Mouse (Mus musculus) midbrain, postnatal 0 days (tissue): ENCODE measurements around the gene Ercc2. TPM values are rescaled to one million over a fixed set of nuclear protein-coding genes. Genes with fewer than 3 reads are reported as not detected.

Source experiments
- ATAC-seq: fragments of 200-750 bp; cut with Nextera tagmentation; 2 replicates; pipeline ENCODE4 v1.8.0; 2017; ENCODE audit warnings: moderate number of reproducible peaks, mild to moderate bottlenecking, moderate TSS enrichment, moderate library complexity; ENCODE audit not compliant: low FRiP score
- DNase-seq: peaks from one replicate; pipeline ENCODE4 v3.0.0-alpha.2; 2015; ENCODE audit warnings: low spot score
- H3K27ac ChIP-seq: fragments of 300-500 bp; sonication (generic); 2 replicates; pipeline ENCODE4 v1.5.1; 2014; ENCODE audit warnings: low read depth, mild to moderate bottlenecking, low read length, mixed read lengths
- H3K27me3 ChIP-seq: fragments of 300-500 bp; sonication (generic); 2 replicates; pipeline ENCODE4 v1.6.1; 2014; ENCODE audit warnings: low read length, control low read depth, mixed read lengths; ENCODE audit not compliant: insufficient read depth
- H3K36me3 ChIP-seq: fragments of 300-500 bp; sonication (generic); 2 replicates; pipeline ENCODE4 v1.6.1; 2014; ENCODE audit warnings: low read length, control low read depth, mixed read lengths; ENCODE audit not compliant: insufficient read depth
- H3K4me1 ChIP-seq: fragments of 300-500 bp; sonication (generic); 2 replicates; pipeline ENCODE4 v1.6.1; 2014; ENCODE audit warnings: mild to moderate bottlenecking, control low read depth, antibody characterized with exemption, low read length, mixed read lengths; ENCODE audit not compliant: insufficient read depth
- H3K4me2 ChIP-seq: fragments of 300-500 bp; sonication (generic); 2 replicates; pipeline ENCODE4 v1.6.1; 2014; ENCODE audit warnings: low read depth, mild to moderate bottlenecking, low read length, mixed read lengths; ENCODE audit not compliant: poor library complexity, severe bottlenecking
- H3K4me3 ChIP-seq: fragments of 300-500 bp; sonication (generic); 2 replicates; pipeline ENCODE4 v1.5.1; 2014; ENCODE audit warnings: low read depth, mild to moderate bottlenecking, low read length, moderate library complexity
- H3K9ac ChIP-seq: fragments of 300-500 bp; sonication (generic); replicated peaks from 2 replicates; pipeline ENCODE4 v1.6.1; 2014; ENCODE audit warnings: mild to moderate bottlenecking, low read length, moderate library complexity, mixed read lengths; ENCODE audit not compliant: poor library complexity, severe bottlenecking
- H3K9me3 ChIP-seq: fragments of 300-500 bp; sonication (generic); 2 replicates; pipeline ENCODE4 v1.6.1; 2016; ENCODE audit warnings: low read length, control low read depth
- CTCF ChIP-seq: IDR thresholded peaks from 2 replicates; pipeline ENCODE4 v1.5.1; 2016; ENCODE audit warnings: antibody characterized with exemption, mild to moderate bottlenecking
- WGBS: fragments of 180-500 bp; shearing (Covaris S2); extraction: QIAGEN DNeasy Blood & Tissue Kit; methylation state at CpG from one replicate; pipeline ENCODE4 v1.1.7; 2014; 5-methylcytosine and 5-hydroxymethylcytosine counted together
- polyA plus RNA-seq: library from polyadenylated mRNA; unstranded; fragments of >200 nt; fragmentation: Nextera tagmentation; extraction: Ambion mirVana; gene quantifications from 2 replicates; pipeline ENCODE4 v1.2.1, GENCODE M21; 2015
- total RNA-seq: library from RNA; depleted of rRNA; stranded (reverse); fragments of >200 nt; gene quantifications from 2 replicates; pipeline ENCODE4 v1.2.3, GENCODE M21; 2014

Ercc2 gene
- total and polyA plus RNA-seq, 2 experiments from 2014 or later, result 22.9 to 63.0 TPM

DNA sequence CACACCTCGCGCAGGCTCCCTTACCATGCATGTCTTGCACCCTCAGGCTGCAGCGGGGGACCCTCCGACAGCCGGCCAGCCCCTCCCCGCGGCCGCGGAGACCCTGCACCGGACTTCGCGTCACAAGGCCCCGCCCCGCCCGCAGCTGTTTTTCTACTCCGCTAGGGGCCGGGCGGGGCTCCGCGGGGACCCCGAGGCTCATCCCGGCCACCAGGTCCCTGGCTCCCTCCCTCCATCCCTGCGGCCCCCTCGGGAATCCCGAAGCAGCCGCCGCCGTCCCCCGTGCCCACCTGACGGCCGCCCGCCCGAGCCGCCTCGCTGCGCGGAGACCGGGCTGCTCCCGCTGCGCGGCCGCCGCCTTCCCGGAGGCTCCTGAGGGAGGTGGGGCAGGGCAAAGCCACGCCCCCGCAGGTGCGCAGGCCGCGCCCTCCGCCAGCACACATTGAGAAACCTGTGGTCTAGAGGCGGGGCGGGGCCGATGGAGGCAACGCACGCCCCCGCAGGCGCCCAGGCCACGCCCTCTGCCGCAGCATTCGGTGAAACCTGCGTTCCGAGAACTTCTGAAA is 22.0 kb downstream of the Ercc2 start, which contains the start of gene Klc3:
TSS of gene Klc3 (minus strand) at position 374 of the 566 bp plus-strand sequence.
- Histone ChIP-seq H3K4me3 (peak within 1 kb of the TSS; percentile 47), H3K4me2 (peak within 1 kb of the TSS; percentile 90), H3K36me3 (no peaks in the 10 kb centered on the region), H3K4me1 (no peaks in the 10 kb centered on the region), H3K9me3 (no peaks in the 10 kb centered on the region), H3K27me3 (peaks cover 27% of the 10 kb centered on the region), H3K9ac (peak within 1 kb of the TSS; percentile 0; the same call in 1 of the 2 replicates), H3K27ac (no peak within 1 kb of the TSS)
- TF ChIP-seq CTCF, result no peak
- under 1% methylated on average over 58 of the region's 62 CpGs for WGBS
- ATAC-seq, result no peak
- DNase-seq, result no peak

DNA sequence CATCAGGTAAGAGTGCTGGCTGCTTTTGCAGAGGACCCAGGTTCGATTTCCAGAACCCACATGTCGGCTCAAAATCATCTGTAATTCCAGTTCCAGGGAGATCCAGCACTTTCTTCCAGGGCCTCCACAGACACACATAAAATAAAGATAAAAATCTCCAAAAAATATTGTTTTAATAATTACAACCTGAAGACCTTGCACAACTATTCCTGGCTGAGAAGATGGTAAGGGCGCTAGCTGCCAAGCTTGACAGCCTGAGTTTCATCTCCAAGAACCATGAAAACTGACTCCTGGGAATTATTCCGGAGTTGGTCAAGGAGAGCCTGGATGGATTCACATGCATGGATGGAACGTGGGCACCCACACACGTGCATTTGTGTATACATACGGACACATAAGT is 22.7 kb downstream of the Ercc2 start, which contains the start of gene Ckm:
TSS of gene Ckm (plus strand) at position 301 of the 400 bp plus-strand sequence.
- Histone ChIP-seq H3K4me1 (no peaks in the 10 kb centered on the region), H3K27ac (no peak within 1 kb of the TSS), H3K36me3 (no peaks in the 10 kb centered on the region), H3K27me3 (peaks cover 25% of the 10 kb centered on the region), H3K4me3 (peak within 1 kb of the TSS; percentile 47), H3K4me2 (peak within 1 kb of the TSS; percentile 90), H3K9me3 (no peaks in the 10 kb centered on the region), H3K9ac (peak within 1 kb of the TSS; percentile 0; the same call in 1 of the 2 replicates)
- no peak for ATAC-seq
- no peak for TF ChIP-seq CTCF
- no peak for DNase-seq
- WGBS, result 55% methylated on average over 7 of the region's 7 CpGs

DNA sequence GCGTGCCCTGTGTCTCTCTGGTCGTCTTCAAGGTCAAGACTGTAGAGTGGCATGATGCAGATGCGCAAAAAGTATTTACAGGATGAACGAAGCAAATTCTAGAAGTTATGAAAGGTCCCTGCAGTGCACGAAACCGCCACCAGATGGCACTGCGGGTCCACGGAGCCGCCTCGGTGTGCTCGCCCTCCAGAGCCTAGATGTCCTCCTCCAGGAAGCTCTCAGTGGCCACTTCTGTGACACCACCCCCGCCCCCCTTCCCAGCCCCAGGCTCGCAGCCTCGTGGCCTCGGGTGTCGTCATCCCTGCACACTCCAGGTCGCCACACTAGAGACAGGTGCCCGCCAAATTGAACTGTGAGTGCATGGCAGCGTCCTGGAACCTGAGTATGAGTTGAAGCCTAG is 23.6 kb downstream of the Ercc2 start:
- WGBS, result 3% methylated on average over 19 of the region's 19 CpGs
- Histone ChIP-seq H3K4me2 (peak overlapping the region; percentile 34), H3K4me3 (no peak overlapping the region)

DNA sequence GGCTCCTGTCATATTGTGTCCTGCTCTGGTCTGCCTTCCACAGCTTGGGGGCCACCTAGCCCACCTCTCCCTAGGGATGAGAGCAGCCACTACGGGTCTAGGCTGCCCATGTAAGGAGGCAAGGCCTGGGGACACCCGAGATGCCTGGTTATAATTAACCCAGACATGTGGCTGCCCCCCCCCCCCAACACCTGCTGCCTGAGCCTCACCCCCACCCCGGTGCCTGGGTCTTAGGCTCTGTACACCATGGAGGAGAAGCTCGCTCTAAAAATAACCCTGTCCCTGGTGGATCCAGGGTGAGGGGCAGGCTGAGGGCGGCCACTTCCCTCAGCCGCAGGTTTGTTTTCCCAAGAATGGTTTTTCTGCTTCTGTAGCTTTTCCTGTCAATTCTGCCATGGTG is 27.9 kb downstream of the Ercc2 start:
- Histone ChIP-seq H3K4me2 (no peak overlapping the region), H3K9ac (no peak overlapping the region), H3K27ac (no peak overlapping the region), H3K4me1 (no peaks in the 10 kb centered on the region), H3K4me3 (no peak overlapping the region), H3K9me3 (no peaks in the 10 kb centered on the region), H3K27me3 (peaks cover 3% of the 10 kb centered on the region; the same call in 1 of the 2 replicates), H3K36me3 (no peaks in the 10 kb centered on the region)
- WGBS, result 59% methylated on average over 6 of the region's 6 CpGs
- DNase-seq (no peak), ATAC-seq (0 out of 2 replicates have a peak, but pooled peaks have one; percentile 22)
- TF ChIP-seq CTCF, result no peak

More for the DNA sequence above, 23.6 kb downstream of the Ercc2 start:
- Histone ChIP-seq H3K4me1 (no peaks in the 10 kb centered on the region), H3K27ac (no peak overlapping the region), H3K27me3 (peaks cover 24% of the 10 kb centered on the region), H3K36me3 (no peaks in the 10 kb centered on the region), H3K9ac (no peak overlapping the region), H3K9me3 (no peaks in the 10 kb centered on the region)
- DNase-seq (peak; percentile 71), ATAC-seq (no peak; the same call in 1 of the 2 replicates)
- peak; percentile 94 for TF ChIP-seq CTCF

DNA sequence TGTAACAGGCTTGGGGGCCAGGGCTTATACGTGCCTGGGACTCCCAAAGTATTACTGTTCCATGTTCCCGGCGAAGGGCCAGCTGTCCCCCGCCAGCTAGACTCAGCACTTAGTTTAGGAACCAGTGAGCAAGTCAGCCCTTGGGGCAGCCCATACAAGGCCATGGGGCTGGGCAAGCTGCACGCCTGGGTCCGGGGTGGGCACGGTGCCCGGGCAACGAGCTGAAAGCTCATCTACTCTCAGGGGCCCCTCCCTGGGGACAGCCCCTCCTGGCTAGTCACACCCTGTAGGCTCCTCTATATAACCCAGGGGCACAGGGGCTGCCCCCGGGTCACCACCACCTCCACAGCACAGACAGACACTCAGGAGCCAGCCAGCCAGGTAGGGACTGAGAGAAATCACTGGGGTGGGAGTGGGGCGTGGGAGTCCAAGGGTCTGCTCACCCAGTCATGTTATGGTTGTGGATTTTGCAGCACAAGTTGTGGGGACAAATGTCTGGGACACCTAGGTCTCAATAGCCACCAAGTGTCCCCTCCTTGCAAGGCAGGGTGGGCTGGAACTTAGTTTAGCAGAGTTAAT is 29.0 kb downstream of the Ercc2 start:
- no peaks in the 10 kb centered on the region for H3K36me3 ChIP-seq
- no peaks in the 10 kb centered on the region for H3K9me3 ChIP-seq
- no peak overlapping the region for H3K9ac ChIP-seq
- H3K27ac ChIP-seq, result no peak overlapping the region
- no peak overlapping the region for H3K4me3 ChIP-seq
- no peak overlapping the region for H3K4me2 ChIP-seq
- 75% methylated on average over 11 of the region's 11 CpGs for WGBS
- H3K27me3 ChIP-seq, result 0 out of 2 replicates have a peak, but pooled peaks cover 3% of the 10 kb centered on the region
- ATAC-seq, result no peak
- no peak for DNase-seq
- H3K4me1 ChIP-seq, result no peaks in the 10 kb centered on the region
- TF ChIP-seq CTCF, result no peak

DNA sequence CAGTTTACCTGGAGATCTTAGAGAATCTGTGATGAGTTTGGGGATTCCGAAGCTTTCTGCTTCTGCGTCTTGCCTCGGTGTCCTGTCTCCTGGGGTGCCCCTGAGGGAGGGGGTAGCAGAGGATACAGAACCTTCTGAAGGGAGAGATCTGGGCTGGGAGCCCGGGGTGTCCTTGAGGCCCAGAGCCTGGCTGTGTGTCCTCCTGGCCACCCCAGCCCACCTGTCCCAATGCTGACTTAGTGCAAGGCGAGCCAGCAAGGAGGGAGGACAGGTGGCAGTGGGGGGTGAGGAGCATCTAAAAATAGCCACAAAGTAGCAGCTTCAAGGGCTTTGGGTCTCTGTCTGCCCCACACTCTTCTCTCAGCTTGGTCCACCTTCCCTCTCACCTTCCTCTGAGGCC is 30.0 kb downstream of the Ercc2 start:
- H3K9me3 ChIP-seq, result no peaks in the 10 kb centered on the region
- 85% methylated on average over 5 of the region's 5 CpGs for WGBS

More for the DNA sequence above, 30.0 kb downstream of the Ercc2 start:
- peaks cover 5% of the 10 kb centered on the region; the same call in 1 of the 2 replicates for H3K27me3 ChIP-seq
- no peak overlapping the region for H3K4me2 ChIP-seq
- DNase-seq (no peak), ATAC-seq (no peak)
- no peak overlapping the region for H3K9ac ChIP-seq
- H3K27ac ChIP-seq, result no peak overlapping the region
- no peaks in the 10 kb centered on the region for H3K36me3 ChIP-seq
- no peak for TF ChIP-seq CTCF
- H3K4me3 ChIP-seq, result no peak overlapping the region
- H3K4me1 ChIP-seq, result no peaks in the 10 kb centered on the region
